Mouse (Mus musculus) hindbrain, embryonic 12.5 days (tissue): ENCODE measurements around the gene Rabep1. TPM values are rescaled to one million over a fixed set of nuclear protein-coding genes. Genes with fewer than 3 reads are reported as not detected.

Source experiments
- ATAC-seq: fragments of 200-750 bp; cut with Nextera tagmentation; 2 replicates; pipeline ENCODE4 v1.8.0; 2017; ENCODE audit warnings: moderate TSS enrichment; ENCODE audit not compliant: low FRiP score
- H3K27ac ChIP-seq: fragments of 300-500 bp; sonication (generic); 2 replicates; pipeline ENCODE4 v1.5.1; 2016; ENCODE audit warnings: mild to moderate bottlenecking
- H3K27me3 ChIP-seq: fragments of 300-500 bp; sonication (generic); 2 replicates; pipeline ENCODE4 v1.6.1; 2016; ENCODE audit warnings: mild to moderate bottlenecking
- H3K36me3 ChIP-seq: fragments of 300-500 bp; sonication (generic); 2 replicates; pipeline ENCODE4 v1.6.1; 2016; ENCODE audit warnings: mild to moderate bottlenecking
- H3K4me1 ChIP-seq: fragments of 300-500 bp; sonication (generic); 2 replicates; pipeline ENCODE4 v1.6.1; 2016
- H3K4me2 ChIP-seq: fragments of 300-500 bp; sonication (generic); replicated peaks from 2 replicates; pipeline ENCODE4 v1.6.1; 2016; ENCODE audit warnings: mild to moderate bottlenecking
- H3K4me3 ChIP-seq: fragments of 300-500 bp; sonication (generic); 2 replicates; pipeline ENCODE4 v1.5.1; 2016; ENCODE audit warnings: mild to moderate bottlenecking
- H3K9ac ChIP-seq: fragments of 300-500 bp; sonication (generic); 2 replicates; pipeline ENCODE4 v1.6.1; 2016; ENCODE audit warnings: mild to moderate bottlenecking, moderate library complexity
- H3K9me3 ChIP-seq: fragments of 300-500 bp; sonication (generic); replicated peaks from 2 replicates; pipeline ENCODE4 v1.6.1; 2016; ENCODE audit warnings: mild to moderate bottlenecking
- WGBS: fragments of 180-500 bp; shearing (Covaris S2); methylation state at CpG from one replicate; pipeline ENCODE4 v1.1.7; 2016; 5-methylcytosine and 5-hydroxymethylcytosine counted together
- polyA plus RNA-seq: library from polyadenylated mRNA; unstranded; fragments of >200 nt; fragmentation: Nextera tagmentation; extraction: Ambion mirVana; gene quantifications from 2 replicates; pipeline ENCODE4 v1.2.1, GENCODE M21; 2016

Rabep1 gene
- polyA plus RNA-seq, 1 experiment from 2014 or later = 56.9 TPM

DNA sequence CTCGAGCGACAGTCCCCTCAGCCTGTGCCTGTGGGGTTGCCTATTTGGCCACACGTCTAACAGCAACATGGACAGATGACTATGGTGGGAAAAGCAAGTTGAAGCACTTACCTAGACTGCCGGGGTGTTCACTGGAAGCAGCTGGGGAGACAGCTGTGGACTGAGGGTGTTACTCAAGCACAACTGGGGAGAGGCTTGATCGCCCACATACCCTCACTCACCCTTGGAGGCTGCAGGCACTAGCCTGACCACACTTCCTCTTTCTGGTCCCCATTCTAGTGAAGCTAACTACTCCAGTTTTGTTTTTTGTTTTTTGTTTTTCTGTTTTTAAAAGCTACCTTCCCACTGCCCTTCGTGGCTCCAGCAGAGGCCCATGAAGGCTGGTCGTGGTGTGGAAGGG is 32.2 kb upstream of the Rabep1 start, which contains the start of gene Scimp:
Gene Scimp, minus strand, starts transcription at position 222 of the 400 bp plus-strand sequence.
- Histone ChIP-seq H3K4me3 (no peak within 1 kb of the TSS), H3K9me3 (no peaks in the 10 kb centered on the region), H3K4me1 (peaks cover 3% of the 10 kb centered on the region), H3K9ac (no peak within 1 kb of the TSS), H3K27me3 (no peaks in the 10 kb centered on the region), H3K27ac (no peak within 1 kb of the TSS), H3K4me2 (no peak within 1 kb of the TSS), H3K36me3 (no peaks in the 10 kb centered on the region)
- no peak for ATAC-seq
- 86% methylated on average over 7 of the region's 7 CpGs for WGBS

DNA sequence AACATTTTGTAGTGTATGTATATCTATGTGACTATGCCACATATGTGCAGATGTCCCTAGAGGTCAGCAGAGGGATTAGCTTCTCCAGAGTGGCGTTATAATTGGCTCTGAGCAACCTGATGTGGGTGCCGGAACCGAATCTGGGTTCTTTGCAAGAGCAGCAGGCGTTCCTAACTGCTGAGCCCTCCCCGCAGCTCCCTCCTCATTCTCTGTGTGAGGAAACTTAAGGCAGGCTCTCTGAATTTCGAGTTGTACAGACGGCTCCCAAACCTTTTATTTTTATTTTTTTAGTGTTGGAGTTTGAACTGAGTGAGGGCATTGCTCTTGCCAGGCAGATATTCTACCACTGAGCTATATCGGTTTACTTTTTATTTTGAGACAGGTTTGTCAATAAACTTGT is 29.5 kb upstream of the Rabep1 start:
- Histone ChIP-seq H3K27me3 (no peaks in the 10 kb centered on the region), H3K9me3 (no peaks in the 10 kb centered on the region), H3K27ac (no peak overlapping the region), H3K36me3 (no peaks in the 10 kb centered on the region), H3K4me1 (no peaks in the 10 kb centered on the region), H3K9ac (no peak overlapping the region), H3K4me2 (no peak overlapping the region), H3K4me3 (no peak overlapping the region)
- WGBS = 86% methylated on average over 8 of the region's 8 CpGs
- ATAC-seq = no peak

DNA sequence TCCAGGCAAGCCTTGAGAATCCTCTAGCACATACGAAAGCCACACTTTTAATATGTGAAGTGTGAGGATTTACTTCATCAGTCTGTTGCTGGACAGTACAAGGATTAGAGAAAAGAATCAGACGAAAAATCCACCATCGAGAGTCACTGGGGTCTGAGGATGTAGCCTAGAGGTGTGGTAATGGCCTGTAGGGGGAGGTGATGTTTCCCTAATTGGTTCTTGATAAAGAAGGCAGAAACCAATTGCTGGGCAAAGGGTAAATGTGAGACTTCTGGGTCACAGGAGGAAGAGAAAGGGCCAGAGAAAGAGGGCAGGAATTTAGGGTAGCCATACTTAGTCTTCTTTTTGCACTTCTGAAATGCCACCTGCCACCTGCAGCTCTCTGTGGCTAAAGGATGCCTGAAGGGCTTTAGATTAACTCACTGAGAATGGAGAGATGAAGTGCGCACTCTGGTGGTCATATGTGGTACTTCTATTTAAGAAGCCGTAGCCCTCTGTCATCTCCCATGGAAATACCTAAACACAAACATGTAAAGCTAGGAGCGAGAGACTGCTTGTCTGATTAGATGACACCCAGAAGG is 29.0 kb upstream of the Rabep1 start:
- H3K9ac ChIP-seq = no peak overlapping the region
- no peaks in the 10 kb centered on the region for H3K4me1 ChIP-seq
- H3K4me2 ChIP-seq = no peak overlapping the region
- WGBS = 33% methylated on average over 6 of the region's 6 CpGs
- H3K27me3 ChIP-seq = no peaks in the 10 kb centered on the region
- no peak overlapping the region for H3K4me3 ChIP-seq
- ATAC-seq = no peak
- H3K9me3 ChIP-seq = no peaks in the 10 kb centered on the region
- no peak overlapping the region for H3K27ac ChIP-seq
- no peaks in the 10 kb centered on the region for H3K36me3 ChIP-seq

DNA sequence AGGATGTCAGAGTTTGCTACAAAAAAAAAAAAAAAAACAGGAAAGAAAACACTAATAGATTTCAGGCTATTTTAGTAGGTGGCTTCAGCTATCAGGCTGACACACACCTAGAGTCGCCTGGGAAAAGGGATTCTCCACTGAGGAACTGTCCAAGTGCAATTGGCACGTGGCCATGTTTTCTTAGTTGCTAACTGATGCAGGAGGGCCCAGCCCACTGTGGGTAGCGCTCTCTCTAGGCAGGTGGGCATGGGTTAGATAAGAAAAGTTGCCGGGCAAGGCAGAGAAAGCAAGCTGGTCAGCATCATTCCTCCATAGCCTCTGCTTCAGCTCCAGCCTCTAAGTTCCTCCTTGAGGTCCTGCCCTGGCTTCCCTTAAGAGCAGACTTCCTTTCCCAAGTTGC is 27.8 kb upstream of the Rabep1 start:
- no peaks in the 10 kb centered on the region for H3K9me3 ChIP-seq
- H3K27ac ChIP-seq = no peak overlapping the region
- no peaks in the 10 kb centered on the region; the same call in 1 of the 2 replicates for H3K4me1 ChIP-seq
- ATAC-seq = no peak
- WGBS = 73% methylated on average over 4 of the region's 4 CpGs
- no peak overlapping the region for H3K4me2 ChIP-seq
- H3K9ac ChIP-seq = no peak overlapping the region
- H3K4me3 ChIP-seq = no peak overlapping the region
- H3K27me3 ChIP-seq = no peaks in the 10 kb centered on the region
- no peaks in the 10 kb centered on the region for H3K36me3 ChIP-seq

DNA sequence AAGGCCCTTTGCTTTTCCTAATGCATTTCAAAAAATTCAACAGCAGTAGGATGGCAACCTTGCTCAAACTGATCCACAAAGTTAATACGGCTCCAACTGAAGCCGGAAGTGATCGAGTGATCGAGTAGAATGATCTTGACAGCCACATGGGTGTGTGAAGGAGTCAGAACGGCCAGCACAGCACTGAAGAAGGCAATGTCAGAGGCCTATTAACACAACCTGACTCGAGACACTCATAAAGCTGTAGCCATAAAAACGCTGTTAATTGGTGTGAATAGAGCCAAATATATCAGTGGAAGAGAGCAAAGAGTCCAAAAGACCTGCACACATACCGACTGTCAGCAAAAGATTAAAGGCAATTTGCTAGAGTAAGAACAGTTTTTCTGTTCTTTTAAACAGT is 24.5 kb upstream of the Rabep1 start:
- no peak overlapping the region for H3K4me2 ChIP-seq
- H3K27me3 ChIP-seq = no peaks in the 10 kb centered on the region
- H3K27ac ChIP-seq = no peak overlapping the region
- no peak for ATAC-seq
- no peaks in the 10 kb centered on the region for H3K36me3 ChIP-seq
- no peak overlapping the region for H3K4me3 ChIP-seq
- no peak overlapping the region for H3K9ac ChIP-seq
- 89% methylated on average over 8 of the region's 8 CpGs for WGBS
- no peaks in the 10 kb centered on the region for H3K9me3 ChIP-seq
- peaks cover 6% of the 10 kb centered on the region for H3K4me1 ChIP-seq

DNA sequence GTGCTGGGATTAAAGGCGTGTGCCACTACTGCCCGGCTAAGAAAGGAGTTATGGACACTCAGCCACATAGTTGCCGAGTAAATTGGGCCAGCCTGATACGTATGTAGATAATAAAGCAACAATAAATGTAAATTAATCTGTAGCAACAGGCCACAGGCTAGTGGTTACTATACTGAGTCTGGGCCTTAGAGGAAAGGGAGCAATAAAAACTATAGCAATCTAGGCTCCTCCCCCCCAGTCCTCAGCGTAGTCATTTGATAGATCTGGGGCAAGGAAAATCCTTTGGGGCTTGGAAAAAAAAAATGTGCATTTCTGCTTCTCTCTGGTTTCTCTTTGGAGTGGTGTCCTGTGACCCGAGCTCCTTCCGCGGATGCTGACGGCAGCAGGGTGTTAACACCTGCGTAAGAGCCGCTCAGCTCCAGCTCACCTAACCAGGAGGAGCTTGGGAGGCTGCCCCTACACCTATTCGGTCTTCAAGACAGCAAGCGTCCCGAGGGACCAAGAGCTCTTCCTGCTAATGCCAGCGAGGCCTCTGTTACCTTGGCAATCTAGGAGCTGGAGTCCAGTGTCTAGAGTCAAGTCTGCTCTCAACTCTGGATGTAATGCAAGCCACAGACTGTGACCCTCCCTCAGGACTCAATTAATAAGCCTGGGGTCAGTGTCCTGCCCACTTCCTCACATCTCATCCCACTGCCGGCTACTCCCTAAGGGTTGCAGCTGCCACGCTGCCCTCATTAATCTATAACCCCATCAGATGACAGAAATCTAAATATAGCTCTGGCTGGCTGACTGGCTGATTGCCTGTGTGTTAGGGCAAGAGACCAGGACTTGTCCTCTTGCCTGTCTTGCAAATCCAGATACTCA is 22.6 kb upstream of the Rabep1 start:
- WGBS = 56% methylated on average over 17 of the region's 17 CpGs
- Histone ChIP-seq H3K4me3 (no peak overlapping the region), H3K27me3 (no peaks in the 10 kb centered on the region), H3K4me2 (no peak overlapping the region), H3K27ac (0 out of 2 replicates have a peak overlapping the region, but pooled peaks have one; percentile 37), H3K4me1 (peaks cover 6% of the 10 kb centered on the region), H3K9me3 (no peaks in the 10 kb centered on the region), H3K36me3 (no peaks in the 10 kb centered on the region), H3K9ac (no peak overlapping the region)
- ATAC-seq = no peak; the same call in 1 of the 2 replicates

DNA sequence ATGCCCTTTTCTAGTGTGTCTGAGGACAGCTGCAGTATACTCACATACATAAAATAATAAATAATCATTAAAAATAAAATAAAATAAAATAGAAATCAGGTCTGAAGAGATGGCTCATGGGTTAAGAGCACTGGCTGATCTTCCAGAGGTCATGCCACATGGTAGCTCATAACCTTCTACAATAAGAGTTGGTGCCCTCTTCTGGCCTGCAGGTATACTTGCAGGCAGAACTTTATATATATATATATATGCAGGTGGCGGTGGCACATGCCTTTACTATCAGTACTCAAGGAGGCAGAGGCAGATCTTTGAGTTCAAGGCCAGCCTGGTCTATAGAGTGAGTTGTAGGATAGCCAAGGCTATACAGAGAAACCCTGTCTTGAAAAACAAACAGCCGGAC is 18.4 kb upstream of the Rabep1 start:
- H3K4me1 ChIP-seq = peaks cover 6% of the 10 kb centered on the region
- 80% methylated on average over 2 of the region's 2 CpGs for WGBS
- no peaks in the 10 kb centered on the region for H3K36me3 ChIP-seq
- no peak overlapping the region for H3K9ac ChIP-seq
- no peak for ATAC-seq
- H3K27ac ChIP-seq = no peak overlapping the region
- no peak overlapping the region for H3K4me2 ChIP-seq
- no peak overlapping the region for H3K4me3 ChIP-seq
- H3K27me3 ChIP-seq = no peaks in the 10 kb centered on the region
- no peaks in the 10 kb centered on the region for H3K9me3 ChIP-seq

DNA sequence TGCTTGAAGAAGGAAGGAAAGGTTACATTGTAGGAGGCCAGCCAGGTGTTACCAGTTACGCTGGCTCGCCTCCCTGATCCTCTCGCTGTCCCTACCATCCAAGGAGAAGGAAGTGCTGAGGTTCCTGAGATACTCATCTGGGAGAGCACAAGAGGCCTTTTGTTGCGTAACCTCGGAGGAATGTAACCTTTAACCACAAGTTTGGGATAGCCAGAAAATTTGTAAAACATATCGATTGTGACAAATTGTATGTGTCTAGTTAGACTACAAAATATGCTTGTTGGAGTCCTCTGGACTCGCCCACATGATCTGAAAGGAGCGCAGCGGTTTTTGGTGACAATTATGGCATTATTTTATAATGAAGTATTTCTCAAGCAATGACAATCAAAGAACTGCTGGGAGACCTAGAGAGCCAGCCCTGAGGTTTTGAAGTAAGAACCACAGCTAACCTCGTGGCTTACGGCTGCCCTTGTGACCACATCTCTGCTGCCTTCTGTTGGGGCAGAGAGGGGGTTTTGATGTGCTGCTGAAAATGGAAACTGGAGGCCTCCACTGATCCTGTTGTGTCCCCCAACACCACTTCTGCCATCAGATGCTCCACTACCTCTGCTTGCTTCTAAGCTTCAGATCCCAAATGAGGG is 15.5 kb upstream of the Rabep1 start:
- Histone ChIP-seq H3K9me3 (no peaks in the 10 kb centered on the region; the same call in 1 of the 2 replicates), H3K4me3 (no peak overlapping the region), H3K27me3 (no peaks in the 10 kb centered on the region), H3K4me2 (no peak overlapping the region), H3K4me1 (no peaks in the 10 kb centered on the region), H3K9ac (no peak overlapping the region), H3K36me3 (no peaks in the 10 kb centered on the region), H3K27ac (no peak overlapping the region)
- WGBS = 82% methylated on average over 11 of the region's 11 CpGs
- ATAC-seq = no peak

DNA sequence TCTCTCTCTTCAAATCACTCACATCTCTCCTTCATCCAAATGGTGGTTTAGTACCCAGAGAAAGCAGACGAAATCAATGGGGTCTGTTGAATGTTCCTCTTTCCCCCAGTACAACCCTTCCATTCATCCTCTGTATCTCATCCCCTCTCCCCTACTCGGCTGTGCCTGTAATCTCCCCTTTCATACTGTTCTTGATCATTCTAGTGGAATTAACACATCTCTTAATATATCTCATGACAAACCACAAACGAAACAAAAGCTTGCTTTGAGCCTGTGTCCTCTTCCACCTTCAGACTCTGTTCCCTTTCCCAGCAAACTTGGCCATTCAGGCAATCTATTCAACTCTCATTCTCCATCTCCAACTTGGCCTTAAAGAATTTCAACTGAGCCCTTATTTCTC is 13.4 kb upstream of the Rabep1 start:
- no peak overlapping the region for H3K9ac ChIP-seq
- H3K4me3 ChIP-seq = no peak overlapping the region
- no peaks in the 10 kb centered on the region for H3K27me3 ChIP-seq
- no peak overlapping the region for H3K4me2 ChIP-seq
- ATAC-seq = no peak
- H3K4me1 ChIP-seq = no peaks in the 10 kb centered on the region
- no peak overlapping the region for H3K27ac ChIP-seq
- no peaks in the 10 kb centered on the region for H3K36me3 ChIP-seq
- 66% methylated on average over 3 of the region's 3 CpGs for WGBS
- no peaks in the 10 kb centered on the region; the same call in 1 of the 2 replicates for H3K9me3 ChIP-seq

DNA sequence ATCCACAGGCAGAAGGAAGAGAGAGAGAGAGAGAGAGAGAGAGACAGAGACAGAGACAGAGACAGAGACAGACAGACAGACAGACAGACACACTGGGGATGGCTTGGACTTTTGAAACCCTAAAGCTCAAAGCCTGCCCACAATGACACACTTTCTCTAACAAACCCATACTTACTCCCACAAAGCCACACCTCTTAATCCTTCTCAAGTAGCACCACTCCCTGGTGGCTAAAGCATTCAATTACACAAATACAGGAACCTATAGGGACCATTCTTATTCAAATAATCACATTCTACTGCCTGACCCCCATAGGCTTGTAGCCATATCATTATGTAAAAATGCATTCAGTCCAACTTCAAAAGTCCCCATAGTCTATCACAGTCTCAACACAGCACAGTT is 11.2 kb upstream of the Rabep1 start:
- Histone ChIP-seq H3K9ac (no peak overlapping the region), H3K4me1 (no peaks in the 10 kb centered on the region), H3K36me3 (no peaks in the 10 kb centered on the region), H3K27me3 (no peaks in the 10 kb centered on the region), H3K9me3 (no peaks in the 10 kb centered on the region; the same call in 1 of the 2 replicates), H3K27ac (no peak overlapping the region), H3K4me3 (no peak overlapping the region), H3K4me2 (no peak overlapping the region)
- ATAC-seq = no peak

DNA sequence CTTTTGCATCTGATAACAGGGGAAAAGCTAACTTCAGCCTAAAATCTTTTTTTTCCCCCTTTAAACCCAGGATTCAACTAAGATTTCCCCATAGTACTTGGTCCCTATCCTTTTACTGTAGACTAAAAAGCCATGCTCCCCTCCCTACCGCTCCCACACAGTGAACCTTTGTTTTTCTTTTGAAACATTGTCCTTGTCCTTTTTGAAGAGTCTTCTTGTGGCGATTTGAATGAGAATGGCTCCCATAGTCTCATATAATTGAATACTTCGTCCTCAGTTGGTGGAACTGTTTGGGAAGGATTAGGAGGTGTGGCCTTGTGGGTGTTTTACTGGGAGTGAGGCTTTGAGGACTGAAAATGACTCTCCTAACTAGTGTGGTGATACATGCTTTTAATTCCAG is 10.7 kb upstream of the Rabep1 start:
- H3K27ac ChIP-seq = no peak overlapping the region
- 67% methylated on average over 3 of the region's 3 CpGs for WGBS
- H3K4me2 ChIP-seq = no peak overlapping the region
- no peak for ATAC-seq
- no peaks in the 10 kb centered on the region for H3K4me1 ChIP-seq
- H3K9me3 ChIP-seq = no peaks in the 10 kb centered on the region; the same call in 1 of the 2 replicates
- H3K9ac ChIP-seq = no peak overlapping the region
- no peaks in the 10 kb centered on the region for H3K36me3 ChIP-seq
- no peaks in the 10 kb centered on the region for H3K27me3 ChIP-seq
- H3K4me3 ChIP-seq = no peak overlapping the region

DNA sequence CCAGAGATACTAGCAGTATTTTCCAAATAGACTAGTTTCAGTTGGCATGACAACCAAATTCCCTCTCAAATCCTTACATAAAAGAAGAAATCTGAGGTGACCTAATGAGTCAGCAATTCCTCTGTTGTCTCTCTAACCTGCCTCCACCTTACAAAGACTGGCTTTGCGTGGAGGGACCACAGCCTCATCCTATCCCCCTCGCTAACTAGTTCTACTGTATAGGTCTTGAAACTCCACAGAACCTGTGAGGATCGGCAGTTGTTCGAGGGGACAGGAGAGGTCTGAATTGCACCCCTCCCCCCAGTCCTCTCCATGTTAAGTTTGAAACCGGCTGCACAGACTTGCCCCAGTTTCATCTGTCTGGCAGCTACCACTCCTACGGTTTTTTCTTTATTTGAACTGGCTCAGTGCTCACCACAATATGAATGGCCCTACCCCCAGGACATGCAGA is 9.2 kb upstream of the Rabep1 start:
- Histone ChIP-seq H3K27ac (no peak overlapping the region), H3K4me1 (no peaks in the 10 kb centered on the region), H3K9me3 (no peaks in the 10 kb centered on the region; the same call in 1 of the 2 replicates), H3K9ac (no peak overlapping the region), H3K4me2 (no peak overlapping the region), H3K4me3 (no peak overlapping the region), H3K27me3 (no peaks in the 10 kb centered on the region), H3K36me3 (no peaks in the 10 kb centered on the region)
- 71% methylated on average over 6 of the region's 6 CpGs for WGBS
- ATAC-seq = no peak
